Mouse (Mus musculus) neural tube, embryonic 10.5 days (tissue): ENCODE results near the gene Csnk1g2.

Experiments
- DNase-seq: peaks from one replicate; pipeline ENCODE4 v3.0.0-alpha.2; 2017; ENCODE audit warnings: low spot score; ENCODE audit errors: extremely low spot score

Gene Csnk1g2

DNA sequence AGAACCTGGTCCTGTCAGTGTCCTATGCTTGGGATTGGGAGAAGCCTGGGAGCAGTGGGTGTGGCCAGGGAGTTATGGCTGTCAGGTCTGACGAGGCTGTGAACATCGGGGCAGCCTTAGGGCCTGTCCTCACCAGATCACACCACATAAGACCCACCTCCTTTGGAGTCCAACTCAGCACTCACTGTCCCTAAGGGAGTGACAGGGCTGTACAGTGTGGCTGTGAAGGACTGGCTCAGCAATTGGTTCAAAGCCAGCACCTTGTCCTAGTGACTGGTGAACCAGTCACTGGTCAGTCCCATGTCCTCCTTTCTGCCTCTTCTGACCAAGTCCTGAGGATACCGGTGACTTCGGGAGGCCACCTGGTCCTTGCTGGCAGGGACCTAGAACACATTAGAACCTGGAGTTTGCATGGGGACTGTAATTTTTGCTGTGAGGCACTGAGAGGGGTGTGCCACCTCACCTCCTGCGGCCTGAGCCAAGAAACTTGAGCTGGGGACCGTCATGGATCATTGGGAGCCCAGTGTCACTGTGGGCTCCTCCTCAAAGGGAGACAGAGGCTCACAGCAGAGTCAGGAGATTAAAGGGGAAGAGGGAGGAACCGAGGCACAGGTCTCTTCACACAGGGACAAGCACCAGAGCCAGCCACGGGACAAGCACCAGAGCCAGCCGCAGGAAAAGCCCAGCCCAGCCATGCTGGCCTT, 57.1 kb downstream of the Csnk1g2 start:
- DNase-seq = no peak

DNA sequence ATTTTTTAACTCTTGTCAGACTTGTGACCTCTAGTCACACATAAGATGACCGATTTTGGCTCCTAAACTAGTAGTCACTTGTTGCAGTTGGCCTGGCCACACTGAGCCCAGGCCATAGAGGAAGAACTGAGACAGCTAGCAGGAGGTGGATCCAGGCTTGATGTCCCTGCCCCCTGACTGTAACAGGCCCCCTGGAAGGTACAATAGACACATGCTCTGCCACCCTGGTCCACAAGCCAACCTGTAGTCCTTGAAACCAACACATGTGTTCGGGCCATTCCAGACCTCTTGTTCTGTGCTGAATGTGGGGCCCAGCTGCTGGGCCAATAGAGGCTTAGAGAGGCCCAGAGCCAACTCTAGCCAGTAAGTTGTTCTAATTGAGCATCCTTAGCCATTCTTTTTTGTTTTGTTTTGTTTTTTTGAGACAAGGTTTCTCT, 57.6 kb downstream of the Csnk1g2 start:
- no peak for DNase-seq

- no peak for DNase-seq
Measured at GRCm38 (mm10) chr10:80682003-80682402, 59.4 kb downstream of the Csnk1g2 start.

DNA sequence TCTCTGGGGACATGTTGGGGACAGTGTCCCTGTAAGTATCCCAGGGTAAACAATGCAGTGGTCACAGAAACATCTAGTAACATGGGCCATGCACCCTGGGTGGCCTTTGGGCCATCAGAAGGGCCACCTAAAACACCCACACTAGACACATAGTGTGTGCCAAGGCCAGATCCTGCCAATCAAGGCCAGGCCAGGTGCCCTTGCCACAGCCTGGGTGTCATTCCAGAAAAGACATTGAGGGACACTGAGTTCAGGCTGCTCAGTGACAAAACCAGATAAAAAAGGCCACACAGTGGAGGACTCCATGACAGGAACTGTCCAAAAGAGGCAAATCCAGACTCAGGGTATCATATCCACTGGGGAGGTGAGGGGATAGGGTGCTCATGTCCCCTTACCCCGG, 61.0 kb downstream of the Csnk1g2 start:
- DNase-seq = no peak

GRCm38 (mm10) chr10:80684214-80684613, 61.6 kb downstream of the Csnk1g2 start:
- DNase-seq = no peak

GRCm38 (mm10) chr10:80684984-80685383, 62.3 kb downstream of the Csnk1g2 start:
- DNase-seq = no peak

DNA sequence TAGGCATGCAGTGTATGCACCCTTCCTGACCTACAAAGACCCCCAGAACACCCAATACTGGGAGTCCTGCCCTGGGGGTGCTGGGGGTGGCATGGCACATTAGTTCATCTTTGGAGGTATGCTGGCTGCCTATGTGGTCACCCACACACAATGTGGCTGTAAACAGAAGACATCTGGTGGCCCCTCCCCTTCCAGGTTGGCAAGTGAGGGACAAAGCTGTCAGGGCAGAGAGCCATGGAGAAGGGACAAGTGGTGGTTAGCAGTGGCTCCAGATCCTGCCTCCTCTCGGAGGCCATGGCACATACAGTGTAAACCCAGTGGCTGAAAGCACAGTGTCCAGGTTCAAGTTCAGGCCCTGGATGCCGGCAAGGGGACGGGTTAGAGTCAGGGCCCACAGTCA, 64.0 kb downstream of the Csnk1g2 start:
- DNase-seq = no peak

- no peak for DNase-seq
Measured at GRCm38 (mm10) chr10:80687850-80688249, 65.2 kb downstream of the Csnk1g2 start.
